Mouse (Mus musculus): Measurements from ENCODE around the gene Lrrc34. TPM values are rescaled to one million over a fixed set of nuclear protein-coding genes. Genes with fewer than 3 reads are reported as not detected.

Lrrc34 gene
- polyA plus RNA-seq (2021; fragmentation: Nextera tagmentation), result 0.08 and 0.21 TPM in 2 replicates
- long read RNA-seq, experiment 1, result 0 reads
- long read RNA-seq, experiment 2, result 0 reads

DNA sequence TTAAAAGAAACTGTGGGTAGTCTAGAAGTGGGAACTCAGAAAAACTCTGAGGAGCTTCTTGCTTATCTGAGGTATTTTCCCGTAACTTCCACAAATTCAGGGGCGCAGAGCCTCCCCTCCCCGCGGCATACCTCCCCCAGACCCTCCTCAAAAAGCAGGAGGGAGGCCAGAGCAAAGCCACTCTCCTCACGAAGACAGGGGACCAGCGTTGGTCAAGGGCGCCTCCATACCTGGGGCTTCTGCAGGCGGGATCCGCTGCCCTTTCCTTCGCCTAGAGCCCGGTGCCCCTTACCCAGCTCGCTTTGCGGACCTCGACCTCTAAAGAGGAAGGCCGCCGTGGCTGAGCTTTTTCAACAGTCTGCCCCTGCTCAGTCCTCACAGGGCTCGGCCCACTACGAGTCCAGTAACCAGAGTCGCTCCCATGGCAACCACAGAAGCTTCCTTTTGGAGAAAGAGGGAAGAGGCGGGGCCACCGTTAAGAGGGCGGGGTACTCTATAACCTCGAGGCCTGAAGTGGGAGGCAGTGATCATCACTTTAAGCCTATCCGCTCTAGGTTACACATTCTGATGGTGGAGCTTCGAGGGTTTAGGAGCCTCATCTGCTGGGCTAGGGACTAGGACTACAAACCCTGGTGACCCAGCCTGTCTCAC, at the start of gene Lrrc34:
Lrrc34 (minus strand) TSS at position 430 of the 651 bp plus-strand sequence.

GRCm38 (mm10) chr3:30644207-30644606, 3.5 kb downstream of the Lrrc34 start, which contains the start of gene Lrriq4:
Gene Lrriq4 (plus strand): TSS chr3:30644507.

DNA sequence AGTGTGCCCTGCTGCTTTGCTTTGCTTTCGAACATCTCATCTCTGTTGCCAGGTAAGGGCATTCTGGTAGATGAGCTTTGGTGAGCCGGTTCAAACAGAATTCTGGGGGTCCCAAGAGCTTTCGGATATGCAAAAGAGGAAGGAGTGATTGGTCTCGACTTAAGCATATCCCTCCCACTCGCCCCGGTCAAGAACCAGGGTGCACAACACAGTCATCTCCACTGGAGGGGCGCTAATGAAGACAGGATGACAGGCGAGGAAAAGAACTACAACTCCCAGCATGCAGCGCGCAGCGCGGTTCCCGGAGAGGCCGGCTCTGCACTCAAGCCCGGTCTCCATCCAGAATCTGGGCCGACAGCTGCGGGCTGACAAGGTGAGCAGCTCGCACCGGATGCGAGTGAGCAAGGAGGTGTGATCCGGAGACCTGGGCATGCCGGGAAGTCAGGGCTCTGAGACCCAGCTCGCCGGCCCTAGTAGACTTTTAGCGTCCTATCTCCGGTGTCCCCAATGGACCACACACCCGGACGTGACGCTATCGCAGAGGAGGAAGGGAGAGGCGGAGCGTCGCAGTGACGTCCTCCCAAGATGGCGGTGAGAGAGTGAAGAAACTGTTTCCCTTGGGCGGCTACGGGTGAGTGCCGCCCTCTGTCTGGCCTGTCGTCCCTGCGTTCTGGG, 45.5 kb downstream of the Lrrc34 start, which contains the start of gene Mynn:
Mynn (plus strand) TSS at position 1 of the 675 bp plus-strand sequence.

DNA sequence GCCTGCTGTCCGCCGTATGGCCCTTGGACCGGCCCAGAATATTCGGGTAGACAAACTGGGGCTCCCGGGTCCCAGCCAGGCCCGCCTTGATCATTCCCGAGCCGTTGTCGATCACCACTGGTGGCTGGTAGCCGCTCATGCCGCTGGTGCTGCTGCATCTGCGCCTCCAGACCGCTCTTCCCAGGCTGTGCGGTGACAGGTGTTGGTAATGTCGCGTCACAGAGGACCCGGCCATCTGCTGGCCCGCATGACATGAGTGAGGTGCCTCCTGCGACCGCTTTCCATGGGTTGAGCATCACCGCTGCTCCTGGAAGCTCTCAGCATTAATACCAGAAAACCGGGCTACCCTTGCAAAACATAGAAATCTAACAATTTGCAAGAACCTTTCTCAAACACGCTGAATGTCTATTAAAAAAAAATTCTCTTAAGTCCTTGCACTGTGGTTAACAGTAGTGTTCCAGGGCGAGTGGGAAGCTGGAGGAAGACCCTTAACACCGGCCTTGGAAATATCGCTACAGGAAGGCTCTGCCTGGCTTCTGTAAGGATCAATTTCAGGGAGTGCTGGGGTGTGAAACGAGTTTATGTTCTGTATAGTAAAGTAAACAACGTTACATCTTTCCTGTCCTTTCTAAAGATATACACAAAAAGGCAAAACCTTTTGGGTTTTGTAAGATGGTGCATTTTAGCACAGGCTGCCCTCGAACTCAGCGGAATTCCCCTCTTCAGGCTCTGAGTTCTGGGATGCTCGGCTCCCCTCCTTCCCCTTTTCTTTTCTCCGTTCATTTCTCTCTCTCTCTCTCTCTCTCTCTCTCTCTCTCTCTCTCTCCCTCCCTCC, 47.7 kb downstream of the Lrrc34 start, which contains the start of gene Actrt3:
Actrt3 (minus strand) TSS at position 229 of the 835 bp plus-strand sequence.

Other genes with a start within 250 kb of the Lrrc34 start
- gene Mecom, start 99.9 kb downstream of the Lrrc34 start, polyA plus RNA-seq (2021; fragmentation: Nextera tagmentation), result 0.74 and 0.98 TPM in 2 replicates
- gene Actrt3, start 47.9 kb downstream of the Lrrc34 start, polyA plus RNA-seq (2021; fragmentation: Nextera tagmentation), result 0.58 and 1.5 TPM in 2 replicates
- 5.0 and 6.4 TPM in 2 replicates for gene Mynn, start 45.8 kb downstream of the Lrrc34 start, polyA plus RNA-seq (2021; fragmentation: Nextera tagmentation)
- not detected in 2 replicates for gene Lrriq4, start 3.4 kb downstream of the Lrrc34 start, polyA plus RNA-seq (2021; fragmentation: Nextera tagmentation)
- not detected in 2 replicates for gene Lrrc31, start 52.0 kb upstream of the Lrrc34 start, polyA plus RNA-seq (2021; fragmentation: Nextera tagmentation)
- gene Samd7, start 98.4 kb upstream of the Lrrc34 start, polyA plus RNA-seq (2021; fragmentation: Nextera tagmentation), result not detected in 2 replicates
- 254 and 265 TPM in 2 replicates for gene Sec62, start 145.0 kb upstream of the Lrrc34 start, polyA plus RNA-seq (2021; fragmentation: Nextera tagmentation)
- gene Gpr160, start 208.1 kb upstream of the Lrrc34 start, polyA plus RNA-seq (2021; fragmentation: Nextera tagmentation), result 2.5 TPM in 2 replicates